In genomic region chr6:147397984-147398383, GRCm38 (mm10) we compare ENCODE assay signal across 13 mouse cellular contexts.
"Had no signal": no experiment of that assay in that cellular context is flagged by ENCODE, and none has a peak within 500 bp of the region (broad histone marks: within the 10 kb centered on the region; RNA-seq: fewer than 3 reads in every experiment).

No protein-coding gene starts in this region.

- H3K4me3 ChIP-seq: kidney, embryonic 15.5 days; limb, embryonic 13.5 days; midbrain, embryonic 12.5 days; neural tube, embryonic 13.5 days had no signal

- H3K27me3 ChIP-seq: kidney, embryonic 15.5 days; limb, embryonic 13.5 days; midbrain, embryonic 12.5 days; neural tube, embryonic 13.5 days had no signal

- H3K36me3 ChIP-seq: kidney, embryonic 15.5 days; limb, embryonic 13.5 days; midbrain, embryonic 12.5 days; neural tube, embryonic 13.5 days had no signal

- ATAC-seq: midbrain, embryonic 16.5 days had no signal

- H3K27ac ChIP-seq: kidney, embryonic 15.5 days; limb, embryonic 13.5 days; liver, embryonic 14.5 days; midbrain, embryonic 12.5 days; neural tube, embryonic 13.5 days had no signal

- H3K4me2 ChIP-seq: kidney, embryonic 15.5 days; limb, embryonic 13.5 days; midbrain, embryonic 12.5 days; neural tube, embryonic 13.5 days had no signal

- H3K9me3 ChIP-seq: kidney, embryonic 15.5 days; limb, embryonic 13.5 days; midbrain, embryonic 12.5 days; neural tube, embryonic 13.5 days had no signal

- H3K9ac ChIP-seq: kidney, embryonic 15.5 days; limb, embryonic 13.5 days; liver, embryonic 14.5 days; midbrain, embryonic 12.5 days; neural tube, embryonic 13.5 days had no signal

- H3K4me1 ChIP-seq: kidney, embryonic 15.5 days; limb, embryonic 13.5 days; midbrain, embryonic 12.5 days; neural tube, embryonic 13.5 days had no signal

- DNase-seq: kidney, postnatal 14 days; left cerebral cortex, postnatal 4 days; lung, adult 18-20 months; right cerebral cortex, adult 18-20 months; right cerebral cortex, postnatal 25 days; thymus, adult 18-20 months; thymus, postnatal 14 days had no signal
